Mouse (Mus musculus) spleen, adult 2 months (tissue): Measurements from ENCODE around the gene Tfap4.

Experiments
- CTCF ChIP-seq: fragments of 200-500 bp; IDR thresholded peaks from 2 replicates; pipeline ENCODE4 v1.5.1; 2011; ENCODE audit warnings: mild to moderate bottlenecking, inconsistent platforms; ENCODE audit not compliant: insufficient read depth, insufficient read length, insufficient replicate concordance; ENCODE audit errors: extremely low read depth
- POLR2A ChIP-seq: fragments of 200-500 bp; IDR thresholded peaks from 2 replicates; pipeline ENCODE4 v1.6.1; 2011; ENCODE audit warnings: low read depth, low read length, inconsistent platforms

- TF ChIP-seq CTCF (no peak), POLR2A (no peak)
These were observed 26.2 kb upstream of the Tfap4 start for GRCm38 (mm10) chr16:4585642-4586530.
